Mouse (Mus musculus) megakaryocyte, embryonic 14.5 days (primary cell): ENCODE measurements around the gene Pbld2.

Experiments used
- FLI1 ChIP-seq: IDR thresholded peaks from 2 replicates; pipeline ENCODE4 v1.6.1; 2012; ENCODE audit warnings: low read length, inconsistent platforms, mixed read lengths
- GATA1 ChIP-seq: IDR thresholded peaks from 3 replicates; pipeline ENCODE4 v1.6.1; 2012; ENCODE audit warnings: mixed read lengths, low read length, inconsistent platforms, borderline replicate concordance

- TF ChIP-seq GATA1 (no peak), FLI1 (no peak)
Observed at GRCm38 (mm10) chr10:63021702-63022101, 2.4 kb upstream of the Pbld2 start.
